Mouse (Mus musculus) CH12.LX (cell line): ENCODE results near the gene Prelid1.

ENCODE experiments used
- CHD2 ChIP-seq: IDR thresholded peaks from 2 replicates; pipeline ENCODE4 v1.6.1; 2011; ENCODE audit warnings: low read length, improper control_type of control experiment
- CTCF ChIP-seq, 2 experiments: IDR thresholded peaks in 1 of 2; conservative IDR thresholded peaks in 1 of 2; 2 replicates each; pipeline ENCODE4 v1.5.1; 2011 to 2012; ENCODE audit warnings: low read depth in 2 of 2, low read length in 2 of 2, improper control_type of control experiment in 1 of 2, inconsistent platforms in 1 of 2, mild to moderate bottlenecking in 1 of 2, moderate library complexity in 1 of 2
- ELF1 ChIP-seq: IDR thresholded peaks from 2 replicates; pipeline ENCODE4 v1.6.1; 2014; ENCODE audit warnings: low read depth, mild to moderate bottlenecking, inconsistent platforms, low read length, improper control_type of control experiment
- EP300 ChIP-seq: IDR thresholded peaks from 2 replicates; pipeline ENCODE4 v1.6.1; 2011; ENCODE audit warnings: low read length, improper control_type of control experiment
- JUND ChIP-seq: conservative IDR thresholded peaks from 2 replicates; pipeline ENCODE4 v1.6.1; 2011; ENCODE audit warnings: low read depth, low read length, improper control_type of control experiment
- NRF1 ChIP-seq: IDR thresholded peaks from 2 replicates; pipeline ENCODE4 v1.6.1; 2014; ENCODE audit warnings: low read depth, mild to moderate bottlenecking, inconsistent platforms, low read length, improper control_type of control experiment, moderate library complexity
- POLR2A ChIP-seq: IDR thresholded peaks from 2 replicates; pipeline ENCODE4 v1.6.1; 2011; ENCODE audit warnings: low read depth, mild to moderate bottlenecking, improper control_type of control experiment, low read length
- SMC3 ChIP-seq: IDR thresholded peaks from 2 replicates; pipeline ENCODE4 v1.6.1; 2011; ENCODE audit warnings: low read depth, low read length, improper control_type of control experiment
- USF2 ChIP-seq: conservative IDR thresholded peaks from 2 replicates; pipeline ENCODE4 v1.6.1; 2011; ENCODE audit warnings: low read depth, low read length, improper control_type of control experiment
- ZNF384 ChIP-seq: IDR thresholded peaks from 2 replicates; pipeline ENCODE4 v1.6.1; 2012; ENCODE audit warnings: low read depth, low read length, improper control_type of control experiment, inconsistent platforms

- TF ChIP-seq SMC3 (no peak), CHD2 (no peak), CTCF (conservative IDR thresholded peaks at IDR 0.05 in 1 of 2, IDR thresholded peaks at IDR 0.05 in 1 of 2; ENCODE audit: low read depth in 2 of 2, low read length in 2 of 2) (no peak), ELF1 (no peak), ZNF384 (no peak), JUND (no peak), NRF1 (no peak), USF2 (no peak), POLR2A (no peak), EP300 (no peak)
These were observed 23.5 kb upstream of the Prelid1 start for GRCm38 (mm10) chr13:55296760-55297159.
